Mouse (Mus musculus) heart, embryonic 10.5 days (tissue): ENCODE measurements around the gene Ptk7. TPM values are rescaled to one million over a fixed set of nuclear protein-coding genes. Genes with fewer than 3 reads are reported as not detected.

Source experiments
- DNase-seq: peaks from one replicate; pipeline ENCODE4 v3.0.0-alpha.2; 2017; ENCODE audit warnings: low spot score
- H3K27ac ChIP-seq: fragments of 300-500 bp; sonication (generic); 2 replicates; pipeline ENCODE4 v1.5.1; 2016; ENCODE audit warnings: mild to moderate bottlenecking
- H3K27me3 ChIP-seq: fragments of 300-500 bp; sonication (generic); 2 replicates; pipeline ENCODE4 v1.6.1; 2016; ENCODE audit warnings: mild to moderate bottlenecking; ENCODE audit not compliant: poor library complexity, insufficient read depth, severe bottlenecking
- H3K36me3 ChIP-seq: fragments of 300-500 bp; sonication (generic); 2 replicates; pipeline ENCODE4 v1.6.1; 2016; ENCODE audit warnings: mild to moderate bottlenecking, moderate library complexity
- H3K4me1 ChIP-seq: fragments of 300-500 bp; sonication (generic); 2 replicates; pipeline ENCODE4 v1.6.1; 2016; ENCODE audit warnings: mild to moderate bottlenecking
- H3K4me3 ChIP-seq: fragments of 300-500 bp; sonication (generic); 2 replicates; pipeline ENCODE4 v1.5.1; 2016; ENCODE audit warnings: mild to moderate bottlenecking, moderate library complexity
- H3K9me3 ChIP-seq: fragments of 300-500 bp; sonication (generic); 2 replicates; pipeline ENCODE4 v1.6.1; 2016; ENCODE audit warnings: mild to moderate bottlenecking, moderate library complexity
- WGBS: fragments of 180-500 bp; shearing (Covaris S2); methylation state at CpG from one replicate; pipeline ENCODE4 v1.1.7; 2016; 5-methylcytosine and 5-hydroxymethylcytosine counted together
- polyA plus RNA-seq: library from polyadenylated mRNA; unstranded; fragments of >200 nt; fragmentation: Nextera tagmentation; extraction: Ambion mirVana; gene quantifications from 2 replicates; pipeline ENCODE4 v1.2.1, GENCODE M21; 2016

Gene Ptk7
- 65.4 and 67.7 TPM in 2 replicates for polyA plus RNA-seq

GRCm38 (mm10) chr17:46628791-46629684 is at the start of gene Ptk7:
Ptk7 (minus strand) TSS chr17:46629504.
- H3K36me3 ChIP-seq = peaks cover 20% of the 10 kb centered on the region; the same call in 1 of the 2 replicates
- no peaks in the 10 kb centered on the region for H3K9me3 ChIP-seq
- under 1% methylated on average over 79 of the region's 90 CpGs for WGBS
- peaks cover 65% of the 10 kb centered on the region for H3K4me1 ChIP-seq
- no peaks in the 10 kb centered on the region for H3K27me3 ChIP-seq
- H3K4me3 ChIP-seq = peak within 1 kb of the TSS; percentile 97
- peak; percentile 93 for DNase-seq
- peak within 1 kb of the TSS; percentile 96 for H3K27ac ChIP-seq

- H3K4me3 ChIP-seq = peak overlapping the region; percentile 78
- peak; percentile 74 for DNase-seq
- H3K27me3 ChIP-seq = no peaks in the 10 kb centered on the region
- WGBS = 21% methylated on average over 9 of the region's 9 CpGs
- H3K36me3 ChIP-seq = peaks cover 60% of the 10 kb centered on the region
- peak overlapping the region; percentile 87 for H3K27ac ChIP-seq
- H3K9me3 ChIP-seq = no peaks in the 10 kb centered on the region
- peaks cover 41% of the 10 kb centered on the region for H3K4me1 ChIP-seq
Measured at GRCm38 (mm10) chr17:46678911-46679310, 49.6 kb upstream of the Ptk7 start.

DNA sequence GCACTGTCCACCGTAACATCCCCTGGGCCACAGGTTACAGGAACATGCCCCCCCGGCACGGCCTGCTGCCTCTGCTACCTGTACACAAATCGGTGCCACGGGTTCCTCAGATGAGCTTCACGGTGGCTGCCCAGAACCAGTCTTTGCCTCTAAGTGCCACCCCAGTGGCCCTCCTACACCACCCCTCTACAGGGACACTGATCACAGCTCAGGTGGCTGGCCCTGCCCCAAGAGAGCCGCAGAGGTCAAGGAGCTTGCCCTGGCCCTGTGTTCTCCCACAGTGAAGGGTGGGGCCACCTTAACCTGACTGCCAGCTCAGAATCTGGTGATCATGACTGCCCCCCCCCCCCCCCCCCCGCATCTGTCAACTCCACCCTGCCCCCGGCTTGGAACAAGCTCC is 49.1 kb upstream of the Ptk7 start, which contains the start of gene Mea1:
Gene Mea1 (plus strand): TSS at position 378 of the 400 bp plus-strand sequence.
- H3K27ac ChIP-seq = peak within 1 kb of the TSS; percentile 87
- H3K36me3 ChIP-seq = peaks cover 55% of the 10 kb centered on the region
- peaks cover 40% of the 10 kb centered on the region for H3K4me1 ChIP-seq
- no peaks in the 10 kb centered on the region for H3K27me3 ChIP-seq
- 78% methylated on average over 8 of the region's 9 CpGs for WGBS
- peak within 1 kb of the TSS; percentile 78 for H3K4me3 ChIP-seq
- DNase-seq = no peak
- no peaks in the 10 kb centered on the region for H3K9me3 ChIP-seq

DNA sequence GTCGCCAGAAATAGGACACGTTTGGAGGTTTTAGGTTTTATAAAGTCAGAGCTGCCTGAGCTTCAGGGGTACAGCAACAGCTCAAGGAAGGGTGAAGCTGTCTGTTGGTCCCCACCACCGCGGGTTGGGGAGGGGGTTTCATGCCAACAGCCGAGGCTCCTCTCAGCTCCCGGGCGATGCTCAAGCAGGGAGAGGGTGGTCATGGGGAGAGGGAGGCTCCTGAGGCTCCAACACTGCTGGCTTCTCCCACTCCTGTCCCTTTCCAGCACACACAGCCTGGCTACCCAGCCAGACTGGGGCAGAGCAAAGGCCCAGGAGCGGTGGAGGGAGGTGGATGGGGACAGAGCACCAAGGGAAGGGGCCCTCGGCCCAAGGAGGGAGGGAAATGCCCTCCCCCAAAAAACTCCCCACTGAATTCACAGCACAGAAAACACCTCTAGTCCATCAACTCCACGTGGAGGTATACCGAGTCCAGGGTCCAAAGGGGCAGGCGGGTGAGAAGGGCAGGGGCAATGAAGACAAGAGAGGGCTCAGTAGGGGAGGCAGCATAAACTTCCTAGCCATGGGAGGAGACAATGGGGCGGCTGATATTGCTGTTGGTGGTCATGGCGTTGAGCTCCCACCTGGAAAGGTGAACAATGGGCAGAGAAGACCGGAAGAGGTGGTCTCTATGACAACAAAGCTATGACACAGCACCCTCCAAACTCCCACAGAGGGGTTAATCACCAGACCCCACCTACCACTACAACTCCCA is 45.4 kb upstream of the Ptk7 start:
- Histone ChIP-seq H3K4me3 (peak overlapping the region; percentile 79), H3K36me3 (peaks cover 70% of the 10 kb centered on the region), H3K9me3 (no peaks in the 10 kb centered on the region), H3K27me3 (no peaks in the 10 kb centered on the region), H3K4me1 (peaks cover 39% of the 10 kb centered on the region), H3K27ac (peak overlapping the region; percentile 85)
- 22% methylated on average over 15 of the region's 15 CpGs for WGBS
- DNase-seq = no peak

DNA sequence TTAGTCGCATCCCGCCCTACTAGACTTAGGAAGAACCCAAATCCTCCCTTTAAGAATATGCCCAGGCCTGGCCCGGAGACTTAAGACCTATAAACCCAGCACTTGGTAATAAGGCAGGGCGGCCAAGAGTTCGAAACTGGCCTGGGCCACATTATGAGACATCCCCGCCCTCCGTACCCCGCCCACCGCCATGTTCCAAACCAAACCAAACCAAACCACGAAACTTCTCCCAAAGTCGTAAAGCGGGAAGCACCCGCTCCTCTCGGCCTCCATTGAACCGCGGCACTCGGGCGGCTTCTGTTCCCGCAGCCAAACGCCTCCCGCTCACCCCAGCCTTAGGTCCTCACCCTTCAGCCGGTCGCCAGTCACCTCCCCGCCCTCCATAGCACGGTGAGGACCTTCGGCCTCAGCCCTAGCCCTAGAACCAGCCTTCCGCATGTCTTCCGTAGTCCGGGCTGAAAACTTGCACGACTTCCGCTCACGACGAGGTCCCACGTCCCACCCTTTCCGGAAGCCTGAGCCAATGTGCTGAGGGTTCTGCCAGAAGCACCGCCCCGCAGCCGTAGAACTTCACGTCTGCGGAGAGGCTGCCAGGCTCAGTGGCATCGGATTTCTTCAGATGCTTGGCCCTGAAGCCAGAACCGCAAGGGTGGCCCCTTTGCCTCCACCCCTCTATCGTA is 44.7 kb upstream of the Ptk7 start, which contains the start of gene Rrp36:
Gene Rrp36 (minus strand): TSS at position 503 of the 680 bp plus-strand sequence.
- DNase-seq = peak; percentile 97
- H3K36me3 ChIP-seq = peaks cover 75% of the 10 kb centered on the region
- peak within 1 kb of the TSS; percentile 85 for H3K27ac ChIP-seq
- H3K27me3 ChIP-seq = no peaks in the 10 kb centered on the region
- H3K4me3 ChIP-seq = peak within 1 kb of the TSS; percentile 79
- WGBS = under 1% methylated on average over 43 of the region's 43 CpGs
- H3K4me1 ChIP-seq = peaks cover 32% of the 10 kb centered on the region
- H3K9me3 ChIP-seq = no peaks in the 10 kb centered on the region

DNA sequence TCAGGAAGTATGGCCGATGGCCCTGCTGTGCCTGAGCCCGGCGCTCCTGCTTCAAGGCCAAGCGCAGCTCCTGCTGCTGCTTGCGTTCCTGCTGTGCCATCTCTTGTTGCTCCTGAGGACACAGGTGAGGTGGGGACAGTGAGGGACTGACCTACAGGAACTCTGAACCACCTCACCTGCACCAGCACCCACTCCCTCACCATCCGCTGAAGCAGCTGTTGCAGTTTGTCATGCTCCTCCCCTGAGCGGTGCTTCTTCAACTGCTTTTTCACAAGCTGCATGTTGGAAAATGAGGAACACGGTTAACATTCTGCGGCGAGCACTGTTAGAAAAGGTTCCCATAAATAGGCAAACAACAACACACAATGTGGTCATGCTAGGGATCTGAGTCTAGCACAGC is 40.6 kb upstream of the Ptk7 start:
- H3K36me3 ChIP-seq = peaks cover 74% of the 10 kb centered on the region
- no peak overlapping the region for H3K4me3 ChIP-seq
- H3K4me1 ChIP-seq = peaks cover 16% of the 10 kb centered on the region
- WGBS = 97% methylated on average over 10 of the region's 10 CpGs
- no peak for DNase-seq
- no peaks in the 10 kb centered on the region for H3K9me3 ChIP-seq
- no peak overlapping the region for H3K27ac ChIP-seq
- H3K27me3 ChIP-seq = no peaks in the 10 kb centered on the region

DNA sequence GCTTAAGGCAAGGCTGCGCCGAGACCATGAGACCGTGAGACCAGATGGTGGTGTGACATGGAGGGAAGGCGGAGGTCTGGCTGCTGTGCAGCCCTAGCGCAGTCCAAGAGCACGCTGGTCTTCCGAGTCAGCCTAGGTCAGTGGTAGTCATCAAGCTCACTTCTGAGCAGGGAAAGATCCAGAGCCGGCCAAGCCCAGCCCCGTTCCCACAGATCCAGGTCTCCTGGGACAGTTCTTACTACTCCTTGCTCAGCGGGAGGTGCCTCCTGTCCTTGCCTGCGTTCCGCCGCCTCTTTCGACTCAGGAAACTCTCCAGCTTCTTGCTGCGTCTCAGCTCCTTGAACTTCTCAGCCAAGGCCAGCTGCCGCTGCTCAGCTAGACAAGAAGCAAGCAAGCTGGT is 38.4 kb upstream of the Ptk7 start:
- Histone ChIP-seq H3K36me3 (peaks cover 89% of the 10 kb centered on the region), H3K27me3 (no peaks in the 10 kb centered on the region), H3K4me3 (no peak overlapping the region), H3K27ac (no peak overlapping the region), H3K9me3 (no peaks in the 10 kb centered on the region), H3K4me1 (peaks cover under 1% of the 10 kb centered on the region; the same call in 1 of the 2 replicates)
- WGBS = 89% methylated on average over 16 of the region's 16 CpGs
- no peak for DNase-seq

- no peaks in the 10 kb centered on the region for H3K4me1 ChIP-seq
- no peaks in the 10 kb centered on the region for H3K27me3 ChIP-seq
- no peak for DNase-seq
- peaks cover 97% of the 10 kb centered on the region for H3K36me3 ChIP-seq
- 87% methylated on average over 5 of the region's 5 CpGs for WGBS
- no peaks in the 10 kb centered on the region for H3K9me3 ChIP-seq
- no peak overlapping the region for H3K4me3 ChIP-seq
- H3K27ac ChIP-seq = no peak overlapping the region
Measured at GRCm38 (mm10) chr17:46662730-46663129, 33.4 kb upstream of the Ptk7 start.

DNA sequence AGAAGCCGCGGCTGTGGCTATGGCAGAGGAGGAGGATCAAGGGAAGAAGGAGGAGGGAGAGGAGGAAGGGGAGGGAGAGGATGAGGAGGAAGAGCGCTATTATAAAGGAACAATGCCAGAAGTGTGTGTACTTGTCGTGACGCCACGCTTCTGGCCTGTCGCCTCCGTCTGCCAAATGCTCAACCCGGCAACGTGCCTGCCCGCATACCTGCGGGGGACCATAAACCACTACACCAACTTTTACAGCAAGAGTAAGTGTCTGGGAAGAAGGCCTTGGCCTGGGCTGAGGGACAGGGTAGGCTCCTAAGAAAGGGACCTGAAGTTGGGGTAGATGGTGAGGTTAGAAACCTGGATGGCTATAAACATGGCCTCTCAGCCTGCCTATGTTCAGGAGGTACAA is 32.7 kb upstream of the Ptk7 start:
- Histone ChIP-seq H3K9me3 (no peaks in the 10 kb centered on the region), H3K27me3 (no peaks in the 10 kb centered on the region), H3K4me1 (peaks cover 2% of the 10 kb centered on the region; the same call in 1 of the 2 replicates), H3K4me3 (no peak overlapping the region), H3K36me3 (peaks cover 99% of the 10 kb centered on the region), H3K27ac (no peak overlapping the region)
- no peak for DNase-seq
- 93% methylated on average over 12 of the region's 12 CpGs for WGBS

GRCm38 (mm10) chr17:46661351-46661750 is 32.0 kb upstream of the Ptk7 start:
- Histone ChIP-seq H3K4me1 (peaks cover 2% of the 10 kb centered on the region; the same call in 1 of the 2 replicates), H3K9me3 (no peaks in the 10 kb centered on the region), H3K27ac (no peak overlapping the region), H3K27me3 (no peaks in the 10 kb centered on the region), H3K36me3 (peaks cover 99% of the 10 kb centered on the region), H3K4me3 (no peak overlapping the region)
- WGBS = 90% methylated on average over 9 of the region's 9 CpGs
- no peak for DNase-seq

- Histone ChIP-seq H3K4me1 (peaks cover 35% of the 10 kb centered on the region), H3K27me3 (no peaks in the 10 kb centered on the region), H3K27ac (no peak overlapping the region), H3K4me3 (no peak overlapping the region), H3K9me3 (no peaks in the 10 kb centered on the region), H3K36me3 (peaks cover 92% of the 10 kb centered on the region)
- no peak for DNase-seq
- 79% methylated on average over 6 of the region's 6 CpGs for WGBS
Measured at GRCm38 (mm10) chr17:46656054-46656453, 26.8 kb upstream of the Ptk7 start.

DNA sequence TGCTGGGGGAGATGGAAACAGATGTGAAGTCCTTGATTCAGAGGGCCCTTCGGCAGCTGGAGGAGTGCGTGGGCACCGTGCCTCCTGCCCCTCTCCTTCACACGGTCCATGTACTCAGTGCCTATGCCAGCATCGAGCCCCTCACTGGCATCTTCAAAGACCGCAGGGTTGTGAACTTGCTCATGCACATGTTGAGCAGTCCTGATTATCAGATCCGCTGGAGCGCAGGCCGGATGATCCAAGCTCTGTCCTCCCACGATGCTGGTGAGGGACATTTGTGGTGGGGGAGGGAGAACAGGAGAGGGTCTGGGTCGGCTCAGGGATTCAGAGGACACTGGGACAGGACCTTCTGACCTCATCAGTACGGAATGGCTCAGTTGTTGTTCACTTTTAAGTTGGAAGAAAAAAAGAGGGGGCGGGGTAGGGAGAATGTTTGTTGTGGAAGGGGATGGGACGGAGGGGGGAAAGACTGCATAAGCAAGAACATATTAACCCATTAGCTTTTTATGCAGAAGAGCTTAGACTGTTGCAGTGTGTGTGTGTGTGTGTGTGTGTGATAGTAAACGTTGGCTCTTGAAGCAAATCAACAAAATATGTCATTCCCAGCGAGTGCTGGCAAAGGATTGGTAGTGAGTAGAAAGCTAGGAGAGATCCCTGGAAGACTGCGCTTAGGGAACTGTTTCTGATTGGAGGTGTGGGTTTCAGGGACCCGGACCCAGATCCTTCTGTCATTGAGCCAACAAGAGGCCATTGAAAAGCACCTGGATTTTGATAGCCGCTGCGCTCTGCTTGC is 22.6 kb upstream of the Ptk7 start:
- H3K27ac ChIP-seq = peak overlapping the region; percentile 98
- H3K36me3 ChIP-seq = peaks cover 68% of the 10 kb centered on the region
- peaks cover 54% of the 10 kb centered on the region for H3K4me1 ChIP-seq
- DNase-seq = no peak
- peak overlapping the region; percentile 77 for H3K4me3 ChIP-seq
- H3K27me3 ChIP-seq = no peaks in the 10 kb centered on the region
- H3K9me3 ChIP-seq = no peaks in the 10 kb centered on the region
- WGBS = 64% methylated on average over 20 of the region's 20 CpGs
